Mouse (Mus musculus): ENCODE measurements at regions not wholly inside any gene's neighbourhood (a gene's known extent, or its start where the extent isn't known, plus 50 kb on each side); places are given as distances from the start of the nearest gene placed in this dataset.

DNA sequence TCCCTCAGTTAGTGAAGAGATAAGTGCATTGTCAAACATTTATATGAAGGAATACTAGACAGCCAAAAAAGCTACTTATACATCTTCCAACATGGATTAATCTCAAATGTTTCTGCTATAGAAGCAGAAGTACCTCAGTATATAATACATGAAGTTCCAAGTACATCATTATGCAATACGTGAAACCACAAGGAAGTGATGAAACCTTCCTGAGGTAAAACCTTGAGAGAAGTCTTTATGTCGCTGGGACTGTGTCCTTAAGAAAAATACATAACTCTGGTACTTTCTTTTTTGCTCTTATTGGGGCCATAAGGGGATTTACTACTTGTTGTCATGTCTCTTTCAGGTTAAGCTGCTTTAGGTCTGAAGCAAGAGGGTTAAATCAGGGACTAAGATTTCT is 469.6 kb downstream of the Anxa1 start:
- TF ChIP-seq CTCF (IDR thresholded peaks at IDR 0.05; ENCODE audit: low read depth) = no peak
- no peak for TF ChIP-seq EP300 (IDR thresholded peaks at IDR 0.05; ENCODE audit: low read depth)

All from liver, embryonic 14.5 days (tissue).